Mouse (Mus musculus) midbrain, embryonic 10.5 days (tissue): ENCODE results near the gene Kif17. TPM values are rescaled to one million over a fixed set of nuclear protein-coding genes. Genes with fewer than 3 reads are reported as not detected.

Experiments
- DNase-seq: peaks from one replicate; pipeline ENCODE4 v3.0.0-alpha.2; 2017; ENCODE audit warnings: low spot score
- H3K27ac ChIP-seq: fragments of 300-500 bp; sonication (generic); replicated peaks from 2 replicates; pipeline ENCODE4 v1.5.1; 2016; ENCODE audit warnings: mild to moderate bottlenecking
- H3K27me3 ChIP-seq: fragments of 300-500 bp; sonication (generic); 2 replicates; pipeline ENCODE4 v1.6.1; 2016; ENCODE audit warnings: low read depth, mild to moderate bottlenecking; ENCODE audit not compliant: poor library complexity, severe bottlenecking
- H3K36me3 ChIP-seq: fragments of 300-500 bp; sonication (generic); 2 replicates; pipeline ENCODE4 v1.6.1; 2016; ENCODE audit warnings: mild to moderate bottlenecking, moderate library complexity
- H3K4me1 ChIP-seq: fragments of 300-500 bp; sonication (generic); 2 replicates; pipeline ENCODE4 v1.6.1; 2016
- H3K4me3 ChIP-seq: fragments of 300-500 bp; sonication (generic); 2 replicates; pipeline ENCODE4 v1.5.1; 2016; ENCODE audit warnings: mild to moderate bottlenecking, moderate library complexity
- H3K9me3 ChIP-seq: fragments of 300-500 bp; sonication (generic); replicated peaks from 2 replicates; pipeline ENCODE4 v1.6.1; 2016; ENCODE audit warnings: mild to moderate bottlenecking
- WGBS: fragments of 180-500 bp; shearing (Covaris S2); methylation state at CpG from one replicate; pipeline ENCODE4 v1.1.7; 2016; 5-methylcytosine and 5-hydroxymethylcytosine counted together
- polyA plus RNA-seq: library from polyadenylated mRNA; unstranded; fragments of >200 nt; fragmentation: Nextera tagmentation; extraction: Ambion mirVana; gene quantifications from 2 replicates; pipeline ENCODE4 v1.2.1, GENCODE M21; 2016

Kif17 gene
- polyA plus RNA-seq, result 0.53 and 0.55 TPM in 2 replicates

- no peaks in the 10 kb centered on the region for H3K9me3 ChIP-seq
- DNase-seq, result peak; percentile 81
- peak within 1 kb of the TSS; percentile 71 for H3K4me3 ChIP-seq
- under 1% methylated on average over 61 of the region's 74 CpGs for WGBS
- peaks cover 39% of the 10 kb centered on the region for H3K4me1 ChIP-seq
- peaks cover 82% of the 10 kb centered on the region for H3K27me3 ChIP-seq
- H3K27ac ChIP-seq, result peak within 1 kb of the TSS; percentile 69
- peaks cover 27% of the 10 kb centered on the region for H3K36me3 ChIP-seq
Observed at GRCm38 (mm10) chr4:138250088-138250960, at the start of gene Kif17, which contains the start of gene Sh2d5. TSS of gene Kif17 (plus strand) at chr4:138250435. TSS of gene Sh2d5 (plus strand) at chr4:138250403.

GRCm38 (mm10) chr4:138200769-138201168 lies 49.5 kb upstream of the Kif17 start:
- WGBS, result 91% methylated on average over 3 of the region's 3 CpGs
- Histone ChIP-seq H3K36me3 (peaks cover 99% of the 10 kb centered on the region), H3K27me3 (no peaks in the 10 kb centered on the region)

GRCm38 (mm10) chr4:138201696-138202095 lies 48.5 kb upstream of the Kif17 start:
- Histone ChIP-seq H3K27me3 (no peaks in the 10 kb centered on the region), H3K36me3 (peaks cover 98% of the 10 kb centered on the region), H3K27ac (no peak overlapping the region), H3K4me1 (no peaks in the 10 kb centered on the region), H3K4me3 (no peak overlapping the region), H3K9me3 (no peaks in the 10 kb centered on the region)
- 90% methylated on average over 9 of the region's 9 CpGs for WGBS
- DNase-seq, result no peak

More at GRCm38 (mm10) chr4:138200769-138201168, 49.5 kb upstream of the Kif17 start:
- Histone ChIP-seq H3K9me3 (no peaks in the 10 kb centered on the region), H3K27ac (no peak overlapping the region), H3K4me3 (no peak overlapping the region), H3K4me1 (no peaks in the 10 kb centered on the region)
- DNase-seq, result no peak

- Histone ChIP-seq H3K27me3 (no peaks in the 10 kb centered on the region), H3K36me3 (peaks cover 50% of the 10 kb centered on the region), H3K9me3 (no peaks in the 10 kb centered on the region), H3K27ac (no peak overlapping the region), H3K4me3 (no peak overlapping the region), H3K4me1 (no peaks in the 10 kb centered on the region)
- WGBS, result 93% methylated on average over 5 of the region's 5 CpGs
- no peak for DNase-seq
Observed at GRCm38 (mm10) chr4:138210116-138210515, 40.1 kb upstream of the Kif17 start.

- Histone ChIP-seq H3K27ac (no peak overlapping the region), H3K9me3 (no peaks in the 10 kb centered on the region), H3K4me3 (no peak overlapping the region), H3K27me3 (no peaks in the 10 kb centered on the region), H3K4me1 (peaks cover 23% of the 10 kb centered on the region), H3K36me3 (peaks cover 21% of the 10 kb centered on the region)
- DNase-seq, result no peak
- WGBS, result 93% methylated on average over 3 of the region's 3 CpGs
Observed at GRCm38 (mm10) chr4:138213861-138214260, 36.4 kb upstream of the Kif17 start.

GRCm38 (mm10) chr4:138215671-138216199 lies 34.5 kb upstream of the Kif17 start:
- peak overlapping the region; percentile 87 for H3K4me3 ChIP-seq
- no peaks in the 10 kb centered on the region for H3K9me3 ChIP-seq
- WGBS, result 54% methylated on average over 13 of the region's 13 CpGs
- H3K27me3 ChIP-seq, result no peaks in the 10 kb centered on the region
- H3K36me3 ChIP-seq, result peaks cover 20% of the 10 kb centered on the region
- H3K27ac ChIP-seq, result peak overlapping the region; percentile 99
- DNase-seq, result no peak
- peaks cover 33% of the 10 kb centered on the region for H3K4me1 ChIP-seq

GRCm38 (mm10) chr4:138216200-138216890 lies 33.9 kb upstream of the Kif17 start, which contains the start of gene Hp1bp3:
TSS of gene Hp1bp3 (plus strand) at chr4:138216296.
- Histone ChIP-seq H3K9me3 (no peaks in the 10 kb centered on the region), H3K4me3 (peak within 1 kb of the TSS; percentile 87), H3K36me3 (peaks cover 26% of the 10 kb centered on the region), H3K27ac (peak within 1 kb of the TSS; percentile 99), H3K4me1 (peaks cover 33% of the 10 kb centered on the region), H3K27me3 (no peaks in the 10 kb centered on the region)
- DNase-seq, result peak; percentile 86
- under 1% methylated on average over 82 of the region's 84 CpGs for WGBS

GRCm38 (mm10) chr4:138216891-138217392 lies 33.3 kb upstream of the Kif17 start:
- Histone ChIP-seq H3K4me1 (peaks cover 33% of the 10 kb centered on the region), H3K36me3 (peaks cover 32% of the 10 kb centered on the region), H3K27ac (peak overlapping the region; percentile 99), H3K4me3 (peak overlapping the region; percentile 87), H3K9me3 (no peaks in the 10 kb centered on the region), H3K27me3 (no peaks in the 10 kb centered on the region)
- peak; percentile 99 for DNase-seq
- under 1% methylated on average over 66 of the region's 68 CpGs for WGBS

- Histone ChIP-seq H3K27ac (peak overlapping the region; percentile 99), H3K4me3 (peak overlapping the region; percentile 87), H3K27me3 (no peaks in the 10 kb centered on the region), H3K9me3 (no peaks in the 10 kb centered on the region), H3K36me3 (peaks cover 37% of the 10 kb centered on the region), H3K4me1 (peaks cover 33% of the 10 kb centered on the region)
- under 1% methylated on average over 36 of the region's 36 CpGs for WGBS
- DNase-seq, result no peak
Observed at GRCm38 (mm10) chr4:138217441-138217840, 32.8 kb upstream of the Kif17 start.

GRCm38 (mm10) chr4:138217951-138218685 lies 32.1 kb upstream of the Kif17 start:
- Histone ChIP-seq H3K27me3 (no peaks in the 10 kb centered on the region), H3K27ac (peak overlapping the region; percentile 99), H3K36me3 (peaks cover 44% of the 10 kb centered on the region), H3K4me3 (peak overlapping the region; percentile 87), H3K4me1 (peaks cover 33% of the 10 kb centered on the region), H3K9me3 (no peaks in the 10 kb centered on the region)
- no peak for DNase-seq
- 88% methylated on average over 11 of the region's 11 CpGs for WGBS

- DNase-seq, result no peak
- no peak overlapping the region for H3K4me3 ChIP-seq
- 93% methylated on average over 5 of the region's 5 CpGs for WGBS
- H3K9me3 ChIP-seq, result no peaks in the 10 kb centered on the region
- H3K27ac ChIP-seq, result no peak overlapping the region
- no peaks in the 10 kb centered on the region for H3K27me3 ChIP-seq
- H3K4me1 ChIP-seq, result peaks cover 33% of the 10 kb centered on the region
- peaks cover 56% of the 10 kb centered on the region for H3K36me3 ChIP-seq
Observed at GRCm38 (mm10) chr4:138219331-138219730, 30.9 kb upstream of the Kif17 start.

GRCm38 (mm10) chr4:138220761-138221160 lies 29.5 kb upstream of the Kif17 start:
- WGBS, result 93% methylated on average over 7 of the region's 7 CpGs
- H3K36me3 ChIP-seq, result peaks cover 69% of the 10 kb centered on the region

More at GRCm38 (mm10) chr4:138220761-138221160, 29.5 kb upstream of the Kif17 start:
- DNase-seq, result no peak
- Histone ChIP-seq H3K27ac (no peak overlapping the region), H3K27me3 (no peaks in the 10 kb centered on the region), H3K4me3 (no peak overlapping the region), H3K4me1 (peaks cover 29% of the 10 kb centered on the region), H3K9me3 (no peaks in the 10 kb centered on the region)
